ENCODE assay signal across 29 mouse cellular contexts in genomic region chr4:102478104-102478503, GRCm38 (mm10).
DNase-seq lines count a peak whose midpoint lies in the region; ATAC-seq and TF ChIP-seq lines count a peak whose summit lies in the region.
"Had no signal": no experiment of that assay in that cellular context is flagged by ENCODE, and none has a peak within 500 bp of the region (broad histone marks: within the 10 kb centered on the region; RNA-seq: fewer than 3 reads in every experiment).

No protein-coding gene starts in this region.

- no peak for TF ChIP-seq CTCF in hindbrain, postnatal 0 days (IDR thresholded peaks at IDR 0.05; ENCODE audit: low read depth)

- H3K4me2 ChIP-seq in intestine, embryonic 16.5 days (ENCODE audit: low read depth, low read length) = no peak overlapping the region
- no peak overlapping the region for H3K4me2 ChIP-seq in intestine, embryonic 15.5 days (replicated peaks)
- no peak overlapping the region for H3K4me2 ChIP-seq in kidney, embryonic 16.5 days (replicated peaks; ENCODE audit: low read depth, low read length)
- no peak overlapping the region for H3K4me2 ChIP-seq in hindbrain, postnatal 0 days (ENCODE audit: low read depth, low read length)
- H3K4me2 ChIP-seq: heart, embryonic 13.5 days; hindbrain, embryonic 14.5 days; limb, embryonic 13.5 days; liver, embryonic 13.5 days had no signal

- no peaks in the 10 kb centered on the region for H3K27me3 ChIP-seq in intestine, embryonic 16.5 days (replicated peaks; ENCODE audit: control insufficient read depth, insufficient read depth, low read length)
- H3K27me3 ChIP-seq in intestine, embryonic 15.5 days (replicated peaks) = no peaks in the 10 kb centered on the region
- no peaks in the 10 kb centered on the region for H3K27me3 ChIP-seq in kidney, embryonic 16.5 days (ENCODE audit: insufficient read depth, low read length)
- H3K27me3 ChIP-seq in hindbrain, postnatal 0 days (ENCODE audit: insufficient read depth, low read length) = no peaks in the 10 kb centered on the region
- H3K27me3 ChIP-seq: CH12.LX; heart, embryonic 13.5 days; liver, embryonic 13.5 days had no signal

- H3K9ac ChIP-seq in intestine, embryonic 16.5 days (ENCODE audit: low read depth, low read length) = no peak overlapping the region
- no peak overlapping the region for H3K9ac ChIP-seq in intestine, embryonic 15.5 days
- H3K9ac ChIP-seq in kidney, embryonic 16.5 days (replicated peaks; ENCODE audit: low read length) = no peak overlapping the region
- H3K9ac ChIP-seq in hindbrain, postnatal 0 days (replicated peaks; ENCODE audit: low read length) = no peak overlapping the region
- H3K9ac ChIP-seq: heart, embryonic 13.5 days; hindbrain, embryonic 14.5 days; limb, embryonic 13.5 days; liver, embryonic 13.5 days had no signal

- H3K27ac ChIP-seq in intestine, embryonic 16.5 days (ENCODE audit: low read length) = no peak overlapping the region
- no peak overlapping the region for H3K27ac ChIP-seq in intestine, embryonic 15.5 days
- H3K27ac ChIP-seq in kidney, embryonic 16.5 days (ENCODE audit: low read length) = no peak overlapping the region
- H3K27ac ChIP-seq in hindbrain, postnatal 0 days = no peak overlapping the region
- H3K27ac ChIP-seq: heart, embryonic 13.5 days; hindbrain, embryonic 14.5 days; left cerebral cortex, adult 2 months; limb, embryonic 13.5 days; liver, embryonic 13.5 days; stomach, postnatal 0 days had no signal

- no peaks in the 10 kb centered on the region for H3K36me3 ChIP-seq in intestine, embryonic 16.5 days (ENCODE audit: control insufficient read depth, insufficient read depth, low read length)
- H3K36me3 ChIP-seq in intestine, embryonic 15.5 days = no peaks in the 10 kb centered on the region
- H3K36me3 ChIP-seq in kidney, embryonic 16.5 days (ENCODE audit: insufficient read depth, low read length) = no peaks in the 10 kb centered on the region
- no peaks in the 10 kb centered on the region for H3K36me3 ChIP-seq in hindbrain, postnatal 0 days (ENCODE audit: insufficient read depth, low read length)
- H3K36me3 ChIP-seq: heart, embryonic 13.5 days; limb, embryonic 13.5 days; liver, embryonic 13.5 days had no signal

- H3K4me1 ChIP-seq in intestine, embryonic 16.5 days (ENCODE audit: control insufficient read depth, insufficient read depth, low read length) = no peaks in the 10 kb centered on the region
- H3K4me1 ChIP-seq in intestine, embryonic 15.5 days (replicated peaks) = no peaks in the 10 kb centered on the region
- 0 out of 2 replicates have a peak, but pooled peaks cover 6% of the 10 kb centered on the region for H3K4me1 ChIP-seq in kidney, embryonic 16.5 days (ENCODE audit: insufficient read depth, low read length)
- no peaks in the 10 kb centered on the region for H3K4me1 ChIP-seq in hindbrain, postnatal 0 days (ENCODE audit: insufficient read depth, low read length)
- H3K4me1 ChIP-seq: limb, embryonic 13.5 days; liver, embryonic 13.5 days had no signal

- no peak overlapping the region for H3K4me3 ChIP-seq in intestine, embryonic 16.5 days (ENCODE audit: low read length)
- no peak overlapping the region for H3K4me3 ChIP-seq in intestine, embryonic 15.5 days (replicated peaks)
- H3K4me3 ChIP-seq in kidney, embryonic 16.5 days (ENCODE audit: low read length) = no peak overlapping the region
- no peak overlapping the region for H3K4me3 ChIP-seq in hindbrain, postnatal 0 days (ENCODE audit: low read length)
- H3K4me3 ChIP-seq: erythroblast, embryonic 14.5 days; heart, embryonic 13.5 days; left cerebral cortex, adult 2 months; limb, embryonic 13.5 days; liver, embryonic 13.5 days had no signal

- 36% methylated on average over 3 of the region's 3 CpGs for WGBS in intestine, embryonic 16.5 days
- 52% methylated on average over 3 of the region's 3 CpGs for WGBS in intestine, embryonic 15.5 days
- 37% methylated on average over 3 of the region's 3 CpGs for WGBS in kidney, embryonic 16.5 days
- 45% methylated on average over 3 of the region's 3 CpGs for WGBS in hindbrain, postnatal 0 days

- ATAC-seq in intestine, embryonic 16.5 days = peak; percentile 75
- no peak; the same call in 1 of the 2 replicates for ATAC-seq in intestine, embryonic 15.5 days
- peak; percentile 71; the same call in 1 of the 2 replicates for ATAC-seq in kidney, embryonic 16.5 days (ENCODE audit: low FRiP score, low TSS enrichment)
- ATAC-seq in hindbrain, postnatal 0 days = no peak
- ATAC-seq: forebrain, embryonic 16.5 days; inflammation-experienced regulatory T-cells, adult 6 months had no signal

- no peaks in the 10 kb centered on the region for H3K9me3 ChIP-seq in intestine, embryonic 16.5 days (ENCODE audit: control insufficient read depth, low read length)
- H3K9me3 ChIP-seq in intestine, embryonic 15.5 days = no peaks in the 10 kb centered on the region
- H3K9me3 ChIP-seq in kidney, embryonic 16.5 days (ENCODE audit: low read length) = no peaks in the 10 kb centered on the region
- H3K9me3 ChIP-seq in hindbrain, postnatal 0 days (ENCODE audit: low read length) = no peaks in the 10 kb centered on the region
- H3K9me3 ChIP-seq: heart, embryonic 13.5 days; limb, embryonic 13.5 days; liver, embryonic 13.5 days had no signal

- DNase-seq in kidney, adult 18-20 months = peak; percentile 33
- DNase-seq in kidney, postnatal 36 days = peak; percentile 56 to 87
- no peak for DNase-seq in hindbrain, postnatal 0 days (ENCODE audit: low spot score)
- DNase-seq in cerebellum, postnatal 36 days = no peak
- no peak for DNase-seq in testis, postnatal 10 days (ENCODE audit: low spot score)
- DNase-seq: adrenal gland, postnatal 14 days; cerebellum, adult 11 months; cerebellum, adult 9-10 months; gastrocnemius, postnatal 10 days; heart, postnatal 10 days; liver, embryonic 13.5 days; lung, adult 2 months; lung, postnatal 10 days; midbrain, embryonic 14.5 days; right cerebral cortex, adult 18-20 months; thymus, adult 2 months; thymus, postnatal 36 days had no signal

Comparison
In these comparisons a context has a peak if more than half of its experiments do, and no peak if none do; other contexts are left out.
1. ATAC-seq: peak in intestine, embryonic 16.5 days (single experiment) and kidney, embryonic 16.5 days (single experiment); none in intestine, embryonic 15.5 days (single experiment) and hindbrain, postnatal 0 days (single experiment).
2. DNase-seq: peak in kidney, adult 18-20 months (single experiment) and kidney, postnatal 36 days (2 of 2); none in hindbrain, postnatal 0 days (single experiment), cerebellum, postnatal 36 days (0 of 2) and testis, postnatal 10 days (single experiment).